Mouse (Mus musculus) frontal cortex, postnatal 14 days (tissue): ENCODE measurements around the gene Zp1.

Source experiments
- DNase-seq, 2 experiments: peaks; one replicate each; pipeline ENCODE4 v3.0.0; 2022; ENCODE audit warnings: low spot score in 2 of 2

Zp1 gene

DNA sequence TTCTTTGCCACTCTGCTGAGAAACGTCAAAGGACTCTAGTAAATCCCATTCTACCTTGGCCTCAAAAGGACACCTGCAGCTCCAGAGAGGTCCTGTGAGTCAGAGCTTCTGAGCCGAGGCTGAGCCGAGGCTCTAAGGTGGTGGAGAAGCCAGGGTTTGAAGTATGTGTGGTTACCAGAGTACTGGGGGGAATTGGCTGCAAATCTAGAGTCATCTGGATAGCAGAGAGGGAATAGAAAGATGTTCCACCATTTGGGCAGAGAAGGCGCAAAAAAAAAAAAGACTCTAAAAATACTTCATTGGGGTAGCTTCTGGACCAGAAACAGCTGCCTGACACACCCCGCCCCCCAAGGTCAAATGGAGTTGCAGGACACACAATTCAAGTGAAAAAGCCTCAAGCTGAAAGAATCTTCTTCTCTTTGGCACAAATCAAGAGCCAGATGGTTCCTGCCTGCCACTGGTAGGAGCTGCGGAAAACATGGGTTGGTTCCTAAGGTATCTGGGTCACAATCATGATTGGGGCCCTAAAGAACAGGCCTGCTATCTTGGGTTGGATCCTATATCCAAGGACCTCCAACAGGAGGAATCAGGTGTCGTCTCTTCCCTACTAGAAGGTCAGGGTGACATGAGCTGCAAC lies 42.1 kb downstream of the Zp1 start:
- no peak for DNase-seq

DNA sequence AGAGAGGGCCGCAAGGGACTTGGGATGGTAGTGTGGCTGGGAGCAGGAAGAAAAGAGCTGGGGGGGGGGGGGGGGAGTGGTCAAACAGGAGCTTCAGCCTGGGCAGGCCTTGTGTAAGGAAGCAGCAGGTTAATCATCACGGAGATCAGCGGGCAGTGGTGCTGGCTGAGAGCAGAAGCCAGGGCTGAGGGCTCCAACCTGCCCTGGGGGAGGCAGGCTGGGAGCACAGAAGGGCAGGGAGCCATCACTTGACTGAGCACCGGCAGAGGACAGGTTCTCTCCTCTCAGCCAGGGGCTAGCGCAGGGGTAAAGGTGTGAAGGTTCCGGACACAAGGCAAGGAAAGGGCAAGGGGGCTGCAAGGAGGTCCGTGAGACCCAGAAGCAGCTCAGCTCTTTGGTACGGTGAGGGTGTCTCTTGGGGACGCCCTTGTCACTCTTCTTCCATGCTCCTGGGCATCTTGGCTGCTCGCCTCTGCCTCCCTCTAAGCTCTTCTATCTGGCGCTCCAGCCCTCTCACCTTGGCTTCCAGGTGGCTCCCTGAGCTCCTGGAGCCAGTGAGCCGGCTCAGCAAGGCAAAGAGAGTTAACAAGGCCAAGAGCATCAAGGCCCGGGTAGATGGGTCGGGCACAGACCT lies 49.0 kb downstream of the Zp1 start:
- DNase-seq = no peak

DNA sequence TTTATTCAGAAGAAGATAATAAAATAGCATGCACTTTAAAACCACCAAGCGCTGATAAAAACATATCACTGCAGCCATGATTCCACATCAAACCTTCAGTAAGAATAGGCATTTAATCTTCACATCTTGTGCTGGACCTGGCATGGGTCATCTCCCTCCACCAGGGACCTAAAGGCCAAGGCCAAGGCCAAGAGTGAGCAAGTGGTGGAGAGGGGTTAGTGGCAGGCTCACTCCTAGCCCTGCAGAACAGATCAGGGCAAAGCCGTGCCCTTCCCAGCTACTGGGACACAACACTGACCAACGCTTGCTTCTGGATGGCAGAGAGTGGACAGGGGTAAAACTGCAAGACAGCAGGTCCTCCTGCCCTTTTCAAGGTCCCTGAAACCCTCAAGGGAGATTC lies 49.8 kb downstream of the Zp1 start:
- DNase-seq = no peak

DNA sequence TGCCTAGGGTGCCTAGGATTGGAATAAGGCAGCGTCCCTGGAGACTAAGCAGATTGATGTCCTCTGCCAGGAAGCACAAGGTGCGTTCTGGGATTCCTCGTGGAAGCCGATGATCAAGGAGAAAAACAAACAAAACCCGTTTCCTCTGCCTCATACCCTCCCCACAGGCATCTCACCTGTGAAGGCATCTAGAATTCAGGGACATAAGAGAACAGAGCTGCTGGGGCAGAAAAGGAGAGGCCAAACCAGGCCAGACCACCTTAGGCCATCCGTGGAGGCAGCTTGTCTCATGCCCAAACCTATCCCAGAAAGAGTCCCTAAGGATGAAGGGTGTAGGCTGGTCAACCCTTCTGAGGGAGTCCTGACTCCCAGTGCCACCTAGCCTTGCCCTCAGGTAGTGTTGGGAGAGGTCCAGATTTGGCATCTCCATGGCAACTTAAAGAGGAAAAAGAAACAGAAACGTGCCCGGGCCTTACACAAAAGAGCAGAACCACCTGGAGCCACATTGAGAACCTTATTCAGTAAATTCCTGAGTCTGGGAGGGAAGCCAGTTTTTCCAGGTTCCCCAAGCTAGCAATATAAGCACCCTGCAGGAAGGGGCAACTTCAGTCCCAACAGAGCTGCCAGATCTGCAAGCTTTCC lies 50.4 kb downstream of the Zp1 start, which contains the start of gene Tmem132a:
TSS of gene Tmem132a (minus strand) at position 55 of the 642 bp plus-strand sequence.
- DNase-seq = no peak

DNA sequence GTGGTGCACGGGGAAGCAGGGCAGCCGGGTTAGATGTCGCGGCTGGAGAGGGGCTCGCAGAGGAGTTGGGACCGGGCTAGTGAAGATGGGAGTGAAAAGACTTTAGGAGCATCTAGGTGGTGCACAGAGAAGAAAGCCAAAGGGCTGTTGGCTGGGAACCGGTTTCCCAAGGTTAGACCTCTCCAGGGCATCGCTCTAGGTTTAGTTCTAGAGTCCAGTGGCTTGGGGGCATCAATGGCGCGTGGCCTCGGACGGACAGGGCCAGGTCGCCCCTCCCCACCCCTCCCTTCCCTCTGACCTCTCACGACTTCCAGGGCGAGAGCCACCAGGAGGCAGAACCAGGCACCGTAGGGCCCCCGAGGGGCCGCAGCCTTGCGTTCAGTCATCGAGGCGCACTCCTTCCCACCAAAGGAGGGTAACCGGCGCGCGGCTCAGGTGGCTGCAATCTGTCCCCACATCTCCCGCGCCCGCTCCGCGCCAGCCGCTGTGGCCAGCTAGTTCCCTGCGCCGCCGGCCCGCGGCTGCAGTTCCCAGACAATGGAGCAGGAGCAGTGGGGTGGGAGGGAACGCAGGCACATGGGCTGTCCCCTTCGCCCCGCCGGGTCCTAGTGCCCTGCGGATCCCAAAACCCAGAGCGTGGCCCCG lies 51.1 kb downstream of the Zp1 start:
- peak; percentile 70 to 79 for DNase-seq

DNA sequence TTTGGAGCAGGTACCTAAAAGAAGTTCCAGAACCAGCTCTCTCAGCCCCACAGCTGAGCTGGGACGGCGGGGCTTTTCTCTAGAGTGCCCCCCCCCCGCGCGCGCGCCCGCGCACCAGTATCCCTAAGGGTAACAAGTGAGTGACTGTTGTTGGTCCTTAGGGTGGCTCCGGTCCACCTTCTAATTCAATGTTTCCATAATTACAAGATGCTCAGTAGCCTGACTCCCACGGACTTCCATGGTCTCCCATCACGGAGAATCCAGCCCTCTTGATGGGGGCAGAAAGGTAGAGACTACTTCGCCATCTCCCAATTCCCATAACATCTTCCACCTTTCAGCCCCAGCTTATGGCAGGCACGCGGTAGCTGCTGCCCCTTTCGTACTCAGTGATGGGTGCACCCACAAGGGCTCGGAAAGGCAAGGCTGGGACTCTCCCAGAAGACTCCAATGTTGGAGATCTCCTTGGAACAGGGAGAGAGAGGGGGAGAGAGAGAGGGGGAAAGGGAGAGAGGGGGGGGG lies 51.8 kb downstream of the Zp1 start:
- peak in 1 of 2 experiments; percentile 14 for DNase-seq

DNA sequence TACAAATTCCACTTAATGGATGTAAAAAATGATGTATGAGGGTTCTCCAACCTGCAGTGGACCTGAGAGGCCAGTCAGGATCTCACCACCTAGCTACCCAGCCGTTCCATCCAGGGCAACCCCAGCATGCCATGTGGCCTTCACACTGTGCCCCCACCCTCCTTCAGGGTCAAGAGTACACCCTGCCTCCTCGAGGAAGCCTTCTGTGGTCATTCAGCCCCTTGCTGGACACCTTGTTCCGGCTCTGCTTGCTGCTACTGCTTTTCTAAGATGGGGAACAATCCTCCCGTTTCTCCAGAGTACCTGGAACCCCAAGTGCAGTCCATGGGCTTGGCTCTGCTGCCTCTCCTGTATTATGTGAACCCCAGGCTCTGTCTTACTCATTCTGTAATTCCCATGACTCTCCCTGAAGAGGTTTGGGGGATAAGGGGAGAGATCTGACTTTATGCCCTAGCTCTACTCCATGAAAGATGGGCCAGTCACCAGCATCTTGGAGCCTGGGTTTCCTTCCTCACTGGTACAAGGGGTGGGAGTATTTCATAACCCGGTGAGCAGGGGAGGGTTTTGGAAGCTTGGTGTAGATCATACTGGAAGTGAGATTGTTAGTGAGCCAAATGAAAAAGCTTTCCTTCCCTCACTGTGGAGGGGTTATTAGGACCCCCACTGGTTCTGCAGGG lies 52.3 kb downstream of the Zp1 start:
- DNase-seq = peak in 1 of 2 experiments; percentile 11

DNA sequence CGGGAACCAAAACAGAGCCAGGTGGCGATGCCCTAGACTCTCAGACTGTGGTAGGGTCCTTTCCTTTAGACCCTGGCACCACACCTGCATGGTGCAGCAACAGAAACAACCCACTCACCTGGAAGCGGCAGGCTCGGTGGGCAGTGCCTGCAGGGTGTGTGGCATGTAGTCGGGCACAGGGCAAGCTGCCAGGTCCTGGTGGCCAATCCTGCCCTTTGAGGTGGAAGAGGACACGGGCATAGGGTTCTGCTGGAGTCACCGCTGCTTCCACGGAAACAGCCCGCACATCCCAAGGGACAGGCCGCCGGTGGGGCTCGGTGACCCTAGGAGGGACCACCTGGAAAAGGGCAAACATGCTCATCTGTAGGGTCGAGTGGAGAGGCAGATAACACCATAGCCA lies 54.1 kb downstream of the Zp1 start:
- no peak for DNase-seq
